Mouse (Mus musculus) cerebellum, adult 11 months (tissue): ENCODE measurements at regions not wholly inside any gene's neighbourhood (a gene's known extent, or its start where the extent isn't known, plus 50 kb on each side); places are given as distances from the start of the nearest gene placed in this dataset.
"Not testable (repeated sequence)": the region's sequence is repeated elsewhere in the genome, so short reads cannot be mapped to it uniquely, and the experiment has no call there.

Source experiments
- DNase-seq: peaks from one replicate; pipeline ENCODE4 v3.0.0; 2022

DNA sequence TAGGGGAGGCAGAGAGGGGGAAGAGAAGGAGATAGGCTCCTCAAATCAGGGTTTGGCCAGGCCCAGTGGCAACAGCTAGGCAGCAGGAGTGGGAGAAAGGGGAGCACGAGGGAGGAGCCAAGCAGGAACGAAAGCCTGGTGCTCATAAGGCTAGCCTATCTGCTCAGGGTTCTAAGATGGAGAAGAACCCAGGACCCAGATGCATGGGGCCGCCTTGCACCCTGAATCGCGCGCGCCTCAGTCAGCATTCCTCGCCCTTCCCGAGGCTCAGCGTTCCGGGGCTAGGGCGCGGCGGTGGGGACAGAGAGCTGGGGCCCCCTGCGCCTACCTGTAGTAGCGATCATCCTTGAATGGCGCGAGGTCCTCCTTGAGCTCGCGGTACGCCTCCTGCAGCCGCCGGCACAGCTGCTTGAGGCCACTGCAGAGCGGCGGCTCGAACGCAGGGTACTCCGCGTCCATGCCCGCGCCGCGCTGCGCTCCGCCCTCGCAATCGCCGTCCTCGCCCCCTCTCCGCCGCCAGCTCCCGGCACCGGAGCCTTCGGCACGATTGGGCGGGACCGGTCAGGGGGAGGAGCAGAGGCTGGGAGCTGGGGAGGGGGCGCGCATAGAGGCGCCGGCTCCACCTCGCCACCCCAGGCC lies 60.1 kb downstream of the Dynlt1b start:
- DNase-seq: peak; percentile 67

DNA sequence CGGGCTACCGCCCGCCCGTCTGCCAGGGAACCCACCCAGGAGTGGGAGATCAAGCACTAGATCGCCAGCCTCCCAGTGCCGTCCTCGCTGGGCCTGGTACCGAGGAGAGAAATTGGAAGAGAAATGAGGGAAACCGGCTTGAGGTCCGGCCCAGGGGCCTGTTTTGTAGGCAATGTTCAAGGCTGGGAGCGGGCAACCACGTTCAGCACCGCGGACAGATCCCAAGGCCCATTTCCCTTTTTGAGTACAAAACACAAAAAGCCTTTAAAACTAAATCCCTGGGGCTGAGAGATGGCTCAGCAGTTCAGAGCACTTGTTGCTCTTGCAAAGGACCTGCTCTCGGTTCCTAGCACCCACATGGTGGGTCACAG lies 60.6 kb downstream of the Dynlt1b start:
- not testable (repeated sequence) for DNase-seq

GRCm38 (mm10) chr17:6492501-6492900 lies 62.6 kb downstream of the Dynlt1b start:
- not testable (repeated sequence) for DNase-seq

GRCm38 (mm10) chr17:6492950-6493349 lies 63.0 kb downstream of the Dynlt1b start:
- DNase-seq: peak; percentile 87

DNA sequence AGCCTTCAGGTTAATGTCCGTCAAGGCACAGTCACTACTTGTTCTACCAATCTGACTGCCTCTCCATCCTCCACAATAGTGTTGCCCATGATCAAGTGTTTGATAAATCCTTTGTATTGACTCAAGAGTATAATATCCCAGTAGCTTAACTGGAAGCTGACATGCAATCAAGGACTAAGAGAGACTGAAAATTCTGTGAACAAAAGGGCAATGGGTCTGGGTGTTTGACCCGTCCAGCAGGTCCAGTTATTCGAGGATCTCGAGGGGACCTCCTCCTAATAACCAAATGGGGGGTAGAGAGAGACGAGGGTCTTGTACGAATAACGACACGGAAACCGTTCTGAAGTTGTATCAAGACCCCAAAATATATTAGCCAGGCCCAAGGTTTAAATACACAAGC lies 66.6 kb downstream of the Dynlt1b start:
- not testable (repeated sequence) for DNase-seq

DNA sequence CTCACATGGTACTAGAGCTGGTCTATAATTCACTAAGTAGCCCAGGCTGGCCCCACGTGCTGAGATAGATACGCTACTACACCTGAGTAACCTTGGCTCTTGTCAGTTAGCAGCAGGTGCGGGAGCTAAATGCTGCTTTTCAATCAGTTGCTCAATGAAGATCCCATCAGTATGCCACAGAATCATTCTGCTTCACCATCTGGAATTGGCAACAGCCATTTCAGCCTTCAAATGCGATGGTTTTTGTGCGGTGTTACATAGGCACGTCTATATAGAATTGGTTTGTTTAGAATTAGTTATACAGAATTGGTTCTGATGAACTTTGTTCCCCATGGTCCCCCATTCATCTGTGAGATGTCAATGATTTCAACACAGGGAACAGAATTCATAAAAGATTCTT lies 72.8 kb downstream of the Dynlt1b start:
- DNase-seq: not testable (repeated sequence)

DNA sequence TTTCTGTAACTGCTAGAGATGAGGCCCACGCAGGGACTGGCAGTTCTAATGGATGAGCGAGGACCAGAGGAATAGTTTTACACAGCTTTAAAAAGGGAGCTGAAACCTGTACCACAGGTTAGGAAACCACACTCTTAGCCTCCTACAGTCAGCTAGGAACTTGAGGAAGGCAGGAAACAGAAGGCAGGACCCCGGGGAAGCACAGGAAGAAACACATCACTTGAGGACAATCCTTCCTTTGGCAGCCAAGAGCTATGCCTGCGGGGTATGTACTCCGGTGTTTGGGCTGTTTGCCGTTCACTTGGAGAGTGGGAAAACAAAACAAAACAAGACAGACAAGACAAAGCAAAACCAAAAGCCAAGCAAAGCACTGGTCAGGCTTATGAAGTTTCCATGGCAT lies 76.0 kb downstream of the Dynlt1b start:
- not testable (repeated sequence) for DNase-seq

DNA sequence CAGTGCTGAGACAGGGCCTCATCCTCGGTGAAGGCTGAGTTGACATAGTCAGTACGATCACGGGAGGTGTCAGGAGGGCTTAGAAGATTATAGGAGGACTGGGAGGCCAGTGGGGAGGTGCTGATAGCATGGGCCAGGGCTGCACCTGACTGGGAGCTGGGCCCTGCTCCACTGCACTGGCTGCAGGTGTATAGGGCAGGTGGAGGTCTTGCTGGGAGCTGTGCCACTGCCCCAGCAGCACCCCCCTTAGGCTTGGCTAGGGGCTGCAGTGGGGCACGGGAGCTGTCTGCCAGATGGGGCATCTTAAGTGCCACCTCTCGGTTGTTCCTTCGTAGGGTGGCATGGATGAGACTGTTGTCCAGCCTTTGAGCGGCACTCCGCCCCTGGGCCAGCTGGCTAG lies 85.2 kb downstream of the Dynlt1b start:
- not testable (repeated sequence) for DNase-seq

DNA sequence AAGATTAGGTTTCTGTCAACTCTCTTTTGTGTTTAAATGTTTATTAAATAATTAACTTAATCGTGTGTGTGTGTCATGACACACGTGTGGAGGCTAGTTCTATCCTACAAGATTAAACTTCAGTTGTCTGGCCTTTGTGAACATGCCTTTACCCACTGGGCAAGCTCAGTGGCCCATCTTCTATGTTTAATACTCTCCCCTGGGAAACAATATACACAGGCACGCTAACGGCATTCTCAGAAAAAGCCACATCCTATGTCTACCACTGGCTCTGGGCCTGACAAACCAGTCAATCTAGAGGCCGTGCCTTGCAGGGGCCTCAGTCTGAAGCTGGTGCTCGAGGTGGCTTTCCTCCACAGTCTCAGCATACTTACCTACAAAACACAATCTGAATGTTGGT lies 82.4 kb upstream of the Dynlt1c start:
- DNase-seq: not testable (repeated sequence)

GRCm38 (mm10) chr17:6520001-6520400 lies 81.5 kb upstream of the Dynlt1c start:
- DNase-seq: not testable (repeated sequence)

DNA sequence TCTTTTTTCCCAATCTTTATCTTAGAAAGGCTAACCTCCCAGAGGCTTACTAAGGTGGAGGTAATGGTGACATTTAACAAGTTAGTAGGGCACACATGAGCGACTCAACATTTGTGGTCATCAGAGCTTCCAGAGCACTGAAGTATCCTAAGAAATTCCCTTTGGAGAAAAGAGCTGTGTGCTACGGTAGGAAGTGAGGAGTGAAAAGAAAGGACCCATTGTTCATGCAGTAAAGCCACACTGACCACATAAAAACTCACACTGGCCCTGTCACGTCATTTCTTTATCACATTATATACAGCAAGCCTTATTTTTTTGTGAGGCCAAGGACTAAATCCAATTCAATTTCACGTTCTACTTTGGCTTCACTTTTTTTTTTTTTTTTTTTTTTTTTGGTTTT lies 80.7 kb upstream of the Dynlt1c start:
- not testable (repeated sequence) for DNase-seq

- DNase-seq: not testable (repeated sequence)
Observed at GRCm38 (mm10) chr17:6522185-6522584, 79.3 kb upstream of the Dynlt1c start.

DNA sequence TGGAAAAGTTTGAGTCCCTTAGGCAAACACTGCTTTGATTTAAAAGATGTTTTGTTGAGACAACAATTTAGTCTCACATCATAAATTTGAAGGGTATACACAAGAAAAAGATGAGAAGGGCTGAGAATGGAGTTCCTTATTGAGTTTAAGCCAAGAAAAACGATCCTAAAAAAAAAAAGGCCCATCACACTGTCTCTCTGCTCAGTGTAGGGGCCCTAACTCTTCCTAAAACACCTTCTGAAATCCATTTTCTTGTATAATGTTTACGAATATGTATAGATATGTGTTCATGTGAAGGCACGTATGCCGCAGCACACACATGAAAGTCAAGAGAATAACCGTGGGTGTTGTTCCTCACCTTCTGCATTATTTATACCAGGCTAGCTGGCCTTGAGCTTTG lies 62.7 kb upstream of the Dynlt1c start:
- DNase-seq: not testable (repeated sequence)

DNA sequence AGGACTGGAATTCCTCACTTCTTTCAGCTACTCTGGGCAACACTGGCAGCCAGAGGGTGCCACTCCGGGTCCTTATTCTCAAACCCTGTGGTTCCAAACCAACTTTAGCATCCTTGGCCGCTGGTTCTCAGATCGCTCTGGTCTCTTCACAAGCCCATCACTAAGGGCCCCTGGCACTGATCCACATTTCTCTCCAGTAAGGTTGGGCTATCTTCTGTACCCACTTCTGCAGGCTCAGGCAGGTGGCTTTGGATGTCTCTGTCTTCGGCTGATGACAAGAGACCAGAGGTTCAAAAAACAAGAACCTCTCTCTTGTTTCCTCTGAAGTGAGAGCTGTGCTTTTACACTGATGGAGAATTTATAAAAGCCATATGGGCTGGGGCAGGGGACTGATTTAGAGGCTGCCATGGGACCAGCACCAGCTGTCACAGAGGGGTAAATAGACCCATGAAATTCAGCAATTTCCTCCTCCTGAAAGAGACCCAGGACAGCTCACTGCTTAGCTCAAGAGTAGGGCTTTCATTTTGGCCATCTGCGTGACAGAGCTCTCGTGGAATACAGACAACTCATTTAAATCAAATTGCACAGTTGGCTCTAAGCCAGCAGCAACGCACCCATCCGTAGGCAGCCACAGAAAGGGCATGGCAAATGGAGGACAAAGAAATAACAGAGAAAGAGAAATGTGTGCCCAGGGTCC lies 54.3 kb upstream of the Dynlt1c start:
- not testable (repeated sequence) for DNase-seq

GRCm38 (mm10) chr17:6547937-6548336 lies 53.5 kb upstream of the Dynlt1c start:
- not testable (repeated sequence) for DNase-seq
